Mouse (Mus musculus): Measurements from ENCODE around the gene Tbrg4. TPM values are rescaled to one million over a fixed set of nuclear protein-coding genes. Genes with fewer than 3 reads are reported as not detected.

The Tbrg4 gene
- polyA plus RNA-seq (2012): 224 and 239 TPM in 2 replicates

- no peak for TF ChIP-seq GATA1 (IDR thresholded peaks at IDR 0.05; ENCODE audit: low read length)
Observed at GRCm38 (mm10) chr11:6625478-6626387, at the start of gene Tbrg4. Gene Tbrg4 (minus strand): TSS chr11:6626067.

GRCm38 (mm10) chr11:6675402-6675801 lies 49.5 kb upstream of the Tbrg4 start:
- no peak for TF ChIP-seq GATA1 (IDR thresholded peaks at IDR 0.05; ENCODE audit: low read length)

- TF ChIP-seq GATA1 (IDR thresholded peaks at IDR 0.05; ENCODE audit: low read length): no peak
Observed at GRCm38 (mm10) chr11:6674701-6675100, 48.8 kb upstream of the Tbrg4 start.

- TF ChIP-seq GATA1 (IDR thresholded peaks at IDR 0.05; ENCODE audit: low read length): no peak
Observed at GRCm38 (mm10) chr11:6670826-6671225, 45.0 kb upstream of the Tbrg4 start.

GRCm38 (mm10) chr11:6670044-6670443 lies 44.2 kb upstream of the Tbrg4 start:
- TF ChIP-seq GATA1 (IDR thresholded peaks at IDR 0.05; ENCODE audit: low read length): no peak

GRCm38 (mm10) chr11:6669041-6669440 lies 43.2 kb upstream of the Tbrg4 start:
- no peak for TF ChIP-seq GATA1 (IDR thresholded peaks at IDR 0.05; ENCODE audit: low read length)

GRCm38 (mm10) chr11:6666634-6667033 lies 40.8 kb upstream of the Tbrg4 start:
- TF ChIP-seq GATA1 (IDR thresholded peaks at IDR 0.05; ENCODE audit: low read length): no peak

GRCm38 (mm10) chr11:6661206-6661605 lies 35.3 kb upstream of the Tbrg4 start:
- TF ChIP-seq GATA1 (IDR thresholded peaks at IDR 0.05; ENCODE audit: low read length): no peak

GRCm38 (mm10) chr11:6658271-6658670 lies 32.4 kb upstream of the Tbrg4 start, which contains the start of gene Ramp3:
Gene Ramp3 (plus strand): TSS chr11:6658521.
- TF ChIP-seq GATA1 (IDR thresholded peaks at IDR 0.05; ENCODE audit: low read length): no peak

- no peak for TF ChIP-seq GATA1 (IDR thresholded peaks at IDR 0.05; ENCODE audit: low read length)
Observed at GRCm38 (mm10) chr11:6654903-6655302, 29.0 kb upstream of the Tbrg4 start.

GRCm38 (mm10) chr11:6650519-6650918 lies 24.7 kb upstream of the Tbrg4 start:
- no peak for TF ChIP-seq GATA1 (IDR thresholded peaks at IDR 0.05; ENCODE audit: low read length)

- TF ChIP-seq GATA1 (IDR thresholded peaks at IDR 0.05; ENCODE audit: low read length): no peak
Observed at GRCm38 (mm10) chr11:6647831-6648724, 22.2 kb upstream of the Tbrg4 start.

GRCm38 (mm10) chr11:6644566-6644965 lies 18.7 kb upstream of the Tbrg4 start:
- no peak for TF ChIP-seq GATA1 (IDR thresholded peaks at IDR 0.05; ENCODE audit: low read length)

- TF ChIP-seq GATA1 (IDR thresholded peaks at IDR 0.05; ENCODE audit: low read length): no peak
Observed at GRCm38 (mm10) chr11:6639072-6639471, 13.2 kb upstream of the Tbrg4 start.

GRCm38 (mm10) chr11:6638537-6638936 lies 12.7 kb upstream of the Tbrg4 start, which contains the start of gene Wap:
Gene Wap (minus strand): TSS chr11:6638637.
- no peak for TF ChIP-seq GATA1 (IDR thresholded peaks at IDR 0.05; ENCODE audit: low read length)

- TF ChIP-seq GATA1 (IDR thresholded peaks at IDR 0.05; ENCODE audit: low read length): no peak
Observed at GRCm38 (mm10) chr11:6636150-6636549, 10.3 kb upstream of the Tbrg4 start.
